Mouse (Mus musculus) activated CD4-positive, CD25-positive, alpha-beta regulatory T cell, adult 4 months (primary cell): ENCODE data around the gene Gys1. TPM values are rescaled to one million over a fixed set of nuclear protein-coding genes. Genes with fewer than 3 reads are reported as not detected.

Source experiments
- ATAC-seq: one replicate; pipeline ENCODE4 v1.8.0; 2017
- polyA plus RNA-seq, 2 experiments: library from polyadenylated mRNA; unstranded; fragments of 100-300 nt; shearing (Covaris generic); gene quantifications; one replicate each; pipeline ENCODE4 v1.2.1; 2017

Gys1 gene
- polyA plus RNA-seq, 2 experiments from 2014 or later, result 9.3 to 9.8 TPM

GRCm38 (mm10) chr7:45414740-45415224 is 19.9 kb upstream of the Gys1 start:
- no peak for ATAC-seq

GRCm38 (mm10) chr7:45415636-45416035 is 19.0 kb upstream of the Gys1 start:
- peak; percentile 36 for ATAC-seq

- ATAC-seq, result no peak
Measured at GRCm38 (mm10) chr7:45417962-45418492, 16.6 kb upstream of the Gys1 start.

- ATAC-seq, result no peak
Measured at GRCm38 (mm10) chr7:45419859-45420614, 14.6 kb upstream of the Gys1 start.

- ATAC-seq, result no peak
Measured at GRCm38 (mm10) chr7:45420615-45420919, 14.1 kb upstream of the Gys1 start, which contains the start of gene Lhb. Gene Lhb (plus strand): TSS chr7:45420820.

- no peak for ATAC-seq
Measured at GRCm38 (mm10) chr7:45421194-45421593, 13.4 kb upstream of the Gys1 start.

- no peak for ATAC-seq
Measured at GRCm38 (mm10) chr7:45426556-45426955, 8.1 kb upstream of the Gys1 start.

GRCm38 (mm10) chr7:45433835-45434202 is 825 bp upstream of the Gys1 start:
- no peak for ATAC-seq

- ATAC-seq, result no peak
Measured at GRCm38 (mm10) chr7:45435038-45435437, 394 bp downstream of the Gys1 start.

- ATAC-seq, result no peak
Measured at GRCm38 (mm10) chr7:45436444-45436843, 1.8 kb downstream of the Gys1 start.

- no peak for ATAC-seq
Measured at GRCm38 (mm10) chr7:45437046-45437445, 2.4 kb downstream of the Gys1 start.

GRCm38 (mm10) chr7:45437521-45438276 is 3.1 kb downstream of the Gys1 start, which contains the start of gene Ruvbl2:
Gene Ruvbl2 (minus strand): TSS chr7:45438096.
- no peak for ATAC-seq

GRCm38 (mm10) chr7:45443526-45444420 is 9.1 kb downstream of the Gys1 start:
- no peak for ATAC-seq

GRCm38 (mm10) chr7:45446589-45446988 is 11.9 kb downstream of the Gys1 start:
- no peak for ATAC-seq

GRCm38 (mm10) chr7:45447325-45447990 is 12.8 kb downstream of the Gys1 start:
- ATAC-seq, result no peak

GRCm38 (mm10) chr7:45449974-45450373 is 15.3 kb downstream of the Gys1 start:
- ATAC-seq, result no peak

GRCm38 (mm10) chr7:45451344-45451982 is 16.8 kb downstream of the Gys1 start:
- peak; percentile 90 for ATAC-seq

- ATAC-seq, result no peak
Measured at GRCm38 (mm10) chr7:45454971-45455370, 20.3 kb downstream of the Gys1 start.

- no peak for ATAC-seq
Measured at GRCm38 (mm10) chr7:45455932-45456696, 21.5 kb downstream of the Gys1 start.

GRCm38 (mm10) chr7:45456721-45457203 is 22.1 kb downstream of the Gys1 start:
- no peak for ATAC-seq
